In the genomic region with DNA sequence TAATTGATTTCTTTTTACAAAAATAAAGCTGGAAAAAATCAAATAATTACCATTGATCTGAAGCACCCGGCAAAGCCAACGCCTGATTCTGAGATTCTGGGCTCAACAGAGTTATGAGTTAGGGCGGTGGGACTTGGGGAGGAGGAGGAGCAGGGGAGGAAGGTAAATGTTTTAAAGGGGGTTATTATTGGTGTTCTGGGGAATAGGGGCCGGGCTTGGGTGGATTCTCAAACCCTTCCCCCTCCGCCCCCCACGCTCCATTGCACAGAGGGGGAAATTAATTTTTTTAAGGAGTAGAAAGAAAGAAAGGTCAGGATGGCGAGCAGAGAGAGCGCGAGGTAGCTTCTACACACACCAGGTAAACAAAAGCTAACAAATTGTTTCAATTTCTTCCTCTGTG, we compare ENCODE assay signal across 8 mouse cellular contexts. TPM values are rescaled to one million over a fixed set of nuclear protein-coding genes. Genes with fewer than 3 reads are reported as not detected.
A peak's percentile ranks its signal among the peaks of the same experiment; 100 is the strongest.
DNase-seq lines count a peak whose midpoint lies in the region; ATAC-seq and TF ChIP-seq lines count a peak whose summit lies in the region.

No protein-coding gene starts in this region.

- H3K79me2 ChIP-seq in myocyte (ENCODE audit: control insufficient read depth, insufficient read depth): peaks cover 67% of the 10 kb centered on the region

- peaks cover 41% of the 10 kb centered on the region for H3K4me1 ChIP-seq in embryonic facial prominence, embryonic 10.5 days
- peaks cover 19% of the 10 kb centered on the region for H3K4me1 ChIP-seq in hindbrain, embryonic 14.5 days (replicated peaks; ENCODE audit: control insufficient read depth, insufficient read depth, low read length)

- peak; percentile 81 for DNase-seq in left cerebral cortex, postnatal 4 days
- DNase-seq in left cerebral cortex, postnatal 36 days (ENCODE audit: low spot score in 2 of 2): no peak
- no peak for DNase-seq in embryonic facial prominence, embryonic 10.5 days (ENCODE audit: low spot score)
- no peak for DNase-seq in hindbrain, embryonic 14.5 days (ENCODE audit: low spot score)
- no peak for DNase-seq in adrenal gland, postnatal 4 days (ENCODE audit: low spot score in 2 of 2)
- no peak for DNase-seq in layer of hippocampus, postnatal 25 days (ENCODE audit: extremely low spot score in 1 of 2, low spot score in 1 of 2)

- H3K9me3 ChIP-seq in embryonic facial prominence, embryonic 10.5 days: no peaks in the 10 kb centered on the region
- H3K9me3 ChIP-seq in hindbrain, embryonic 14.5 days (ENCODE audit: control insufficient read depth, low read length): no peaks in the 10 kb centered on the region

- ATAC-seq in hindbrain, embryonic 14.5 days (ENCODE audit: low FRiP score): no peak
- no peak for ATAC-seq in erythroid progenitor cell, adult 5-6 weeks (replicated peaks; ENCODE audit: low FRiP score, poor library complexity, severe bottlenecking)

- 1% methylated on average over 9 of the region's 9 CpGs for WGBS in embryonic facial prominence, embryonic 10.5 days
- WGBS in hindbrain, embryonic 14.5 days: 2% methylated on average over 9 of the region's 9 CpGs

- H3K27ac ChIP-seq in embryonic facial prominence, embryonic 10.5 days (replicated peaks): no peak overlapping the region
- peak overlapping the region; percentile 85 for H3K27ac ChIP-seq in hindbrain, embryonic 14.5 days

- no peak for TF ChIP-seq POLR2A in myocyte (IDR thresholded peaks at IDR 0.05; ENCODE audit: insufficient read length, low read depth)

- H3K9ac ChIP-seq in hindbrain, embryonic 14.5 days: peak overlapping the region; percentile 53

- H3K4me3 ChIP-seq in embryonic facial prominence, embryonic 10.5 days: peak overlapping the region; percentile 34; the same call in 1 of the 2 replicates
- H3K4me3 ChIP-seq in hindbrain, embryonic 14.5 days (replicated peaks; ENCODE audit: low read length): peak overlapping the region; percentile 27
- peak overlapping the region; percentile 33 for H3K4me3 ChIP-seq in myocyte

- intact Hi-C loops in left cerebral cortex, postnatal 4 days (cut with DNase I): no loop called here
- intact Hi-C loops in left cerebral cortex, postnatal 36 days (cut with DNase I): loop anchor here (5.0 kb wide), 1 partner anchor 39 kb away; no protein-coding TSS in a partner anchor

- H3K27me3 ChIP-seq in embryonic facial prominence, embryonic 10.5 days (replicated peaks; ENCODE audit: low read depth, poor library complexity, severe bottlenecking): peaks cover 100% of the 10 kb centered on the region
- peaks cover 87% of the 10 kb centered on the region for H3K27me3 ChIP-seq in hindbrain, embryonic 14.5 days (ENCODE audit: control insufficient read depth, insufficient read depth, low read length)
- H3K27me3 ChIP-seq in myocyte (ENCODE audit: control insufficient read depth, insufficient read depth, insufficient read length): no peaks in the 10 kb centered on the region

- no peak overlapping the region for H3ac ChIP-seq in myocyte (ENCODE audit: control insufficient read depth, insufficient read length)

- H3K4me2 ChIP-seq in hindbrain, embryonic 14.5 days (replicated peaks): peak overlapping the region; percentile 48
- H3K4me2 ChIP-seq in myocyte (ENCODE audit: low read depth): peak overlapping the region; percentile 81

- H3K36me3 ChIP-seq in embryonic facial prominence, embryonic 10.5 days (replicated peaks): no peaks in the 10 kb centered on the region
- H3K36me3 ChIP-seq in hindbrain, embryonic 14.5 days (replicated peaks; ENCODE audit: control insufficient read depth, insufficient read depth): no peaks in the 10 kb centered on the region
- peaks cover 4% of the 10 kb centered on the region for H3K36me3 ChIP-seq in myocyte (ENCODE audit: control insufficient read depth, insufficient read depth)

TF ChIP-seq in myocyte, 11 proteins besides CTCF, POLR2A, EP300 and RAD21:
- TF ChIP-seq TCF12 (IDR thresholded peaks at IDR 0.05; ENCODE audit: insufficient read depth, poor library complexity, severe bottlenecking) (no peak), USF1 (IDR thresholded peaks at IDR 0.05; ENCODE audit: low read depth) (no peak), MYOG (IDR thresholded peaks at IDR 0.05; ENCODE audit: control insufficient read depth in 1 of 3, insufficient read depth in 1 of 3, insufficient read length in 2 of 3, low read depth in 2 of 3) (no peak), POLR2AphosphoS2 (IDR thresholded peaks at IDR 0.05; ENCODE audit: insufficient read length, low read depth) (no peak), MAX (IDR thresholded peaks at IDR 0.05; ENCODE audit: low read depth) (no peak), E2F4 (IDR thresholded peaks at IDR 0.05; ENCODE audit: insufficient read depth) (no peak), REST (IDR thresholded peaks at IDR 0.05; ENCODE audit: insufficient read depth, insufficient read length) (no peak), CEBPB (IDR thresholded peaks at IDR 0.05; ENCODE audit: insufficient read depth, poor library complexity, severe bottlenecking) (no peak), SRF (IDR thresholded peaks at IDR 0.05; ENCODE audit: control insufficient read depth, insufficient read length, low read depth) (no peak), TCF3 (IDR thresholded peaks at IDR 0.05; ENCODE audit: insufficient read length, low read depth) (no peak), MYOD1 (IDR thresholded peaks at IDR 0.05; ENCODE audit: control insufficient read depth in 1 of 3, insufficient read length in 2 of 3, low read depth in 2 of 3) (no peak)

RNA-seq across cellular contexts. Expression of a gene that starts 26.8 kb away (rescaled TPM):
- total RNA-seq in left cerebral cortex, postnatal 4 days (2021): 100 to 1,000 TPM; 674 to 782 TPM
- 100 to 1,000 TPM; 303 to 353 TPM for total RNA-seq in left cerebral cortex, postnatal 36 days (2021)
- 0.29 and 0.77 TPM in 2 replicates for polyA plus RNA-seq in embryonic facial prominence, embryonic 10.5 days (2016; fragmentation: Nextera tagmentation; extraction: Ambion mirVana)
- polyA plus RNA-seq in hindbrain, embryonic 14.5 days (2014; fragmentation: Nextera tagmentation; extraction: Ambion mirVana): 78.8 and 82.4 TPM in 2 replicates
- 65.7 TPM for polyA plus RNA-seq in myocyte (2012; fragmentation: generic; extraction: Trizol)
- total RNA-seq in adrenal gland, postnatal 4 days (2021): 100 to 1,000 TPM; 134 to 137 TPM
- 100 to 1,000 TPM; 406 to 477 TPM for total RNA-seq in layer of hippocampus, postnatal 25 days (2021)
- 53.7 and 76.0 TPM in 2 replicates for total RNA-seq in erythroid progenitor cell, adult 5-6 weeks (2015; ENCODE audit: low replicate concordance)
- 33.6 and 36.8 TPM in 2 replicates for total RNA-seq in erythroid progenitor cell, adult 5-6 weeks (2017; ENCODE audit: low replicate concordance)

RNA-seq across cellular contexts. Expression of a gene that starts 49.3 kb away (rescaled TPM):
- total RNA-seq in left cerebral cortex, postnatal 4 days (2021): 1 to 10 TPM; 4.9 to 5.5 TPM
- total RNA-seq in left cerebral cortex, postnatal 36 days (2021): 10 to 100 TPM; 10.3 to 10.9 TPM
- polyA plus RNA-seq in embryonic facial prominence, embryonic 10.5 days (2016; fragmentation: Nextera tagmentation; extraction: Ambion mirVana): 2.8 and 3.0 TPM in 2 replicates
- polyA plus RNA-seq in hindbrain, embryonic 14.5 days (2014; fragmentation: Nextera tagmentation; extraction: Ambion mirVana): 13.5 and 14.6 TPM in 2 replicates
- 6.7 TPM for polyA plus RNA-seq in myocyte (2012; fragmentation: generic; extraction: Trizol)
- 1 to 10 TPM; 5.7 to 6.7 TPM for total RNA-seq in adrenal gland, postnatal 4 days (2021)
- 10 to 100 TPM in 1 of 2 experiments, 1 to 10 TPM in 1; 9.3 to 10.6 TPM for total RNA-seq in layer of hippocampus, postnatal 25 days (2021)
- 2.5 and 3.8 TPM in 2 replicates for total RNA-seq in erythroid progenitor cell, adult 5-6 weeks (2015; ENCODE audit: low replicate concordance)
- 5.4 and 6.7 TPM in 2 replicates for total RNA-seq in erythroid progenitor cell, adult 5-6 weeks (2017; ENCODE audit: low replicate concordance)

RNA-seq across cellular contexts. Expression of a gene that starts 50.5 kb away (rescaled TPM):
- not detected for total RNA-seq in left cerebral cortex, postnatal 4 days (2021)
- not detected for total RNA-seq in left cerebral cortex, postnatal 36 days (2021)
- polyA plus RNA-seq in embryonic facial prominence, embryonic 10.5 days (2016; fragmentation: Nextera tagmentation; extraction: Ambion mirVana): 1.6 and 3.6 TPM in 2 replicates
- polyA plus RNA-seq in hindbrain, embryonic 14.5 days (2014; fragmentation: Nextera tagmentation; extraction: Ambion mirVana): 0.55 and 0.71 TPM in 2 replicates
- polyA plus RNA-seq in myocyte (2012; fragmentation: generic; extraction: Trizol): 9.4 TPM
- total RNA-seq in adrenal gland, postnatal 4 days (2021): 1 to 10 TPM; 1.2 TPM
- not detected for total RNA-seq in layer of hippocampus, postnatal 25 days (2021)
- total RNA-seq in erythroid progenitor cell, adult 5-6 weeks (2015; ENCODE audit: low replicate concordance): 12.2 and 21.6 TPM in 2 replicates
- total RNA-seq in erythroid progenitor cell, adult 5-6 weeks (2017; ENCODE audit: low replicate concordance): 1.1 and 13.2 TPM in 2 replicates

RNA-seq across cellular contexts. Expression of a gene that starts 58.0 kb away (rescaled TPM):
- total RNA-seq in left cerebral cortex, postnatal 4 days (2021): 10 to 100 TPM; 18.4 to 18.9 TPM
- total RNA-seq in left cerebral cortex, postnatal 36 days (2021): 10 to 100 TPM; 26.3 to 26.9 TPM
- 45.2 and 47.3 TPM in 2 replicates for polyA plus RNA-seq in embryonic facial prominence, embryonic 10.5 days (2016; fragmentation: Nextera tagmentation; extraction: Ambion mirVana)
- polyA plus RNA-seq in hindbrain, embryonic 14.5 days (2014; fragmentation: Nextera tagmentation; extraction: Ambion mirVana): 35.0 and 37.4 TPM in 2 replicates
- polyA plus RNA-seq in myocyte (2012; fragmentation: generic; extraction: Trizol): 21.8 TPM
- total RNA-seq in adrenal gland, postnatal 4 days (2021): 10 to 100 TPM; 46.9 to 48.0 TPM
- 10 to 100 TPM; 23.7 to 27.3 TPM for total RNA-seq in layer of hippocampus, postnatal 25 days (2021)
- 6.7 and 7.6 TPM in 2 replicates for total RNA-seq in erythroid progenitor cell, adult 5-6 weeks (2015; ENCODE audit: low replicate concordance)
- total RNA-seq in erythroid progenitor cell, adult 5-6 weeks (2017; ENCODE audit: low replicate concordance): 11.3 and 16.4 TPM in 2 replicates
